Mouse (Mus musculus) adrenal gland, adult 2 months (tissue): ENCODE measurements around the gene Hs3st5. TPM values are rescaled to one million over a fixed set of nuclear protein-coding genes. Genes with fewer than 3 reads are reported as not detected.
A peak's percentile ranks its signal among the peaks of the same experiment; 100 is the strongest.

Experiments
- DNase-seq: peaks from one replicate; pipeline ENCODE4 v3.0.0; 2021
- polyA plus RNA-seq: library from polyadenylated mRNA; depleted of rRNA; stranded (reverse); fragments of >200 nt; gene quantifications from 2 replicates; pipeline ENCODE4 v1.2.3, GENCODE M21; 2012
- total RNA-seq, 2 experiments: library from RNA; stranded (reverse); gene quantifications; 2 replicates each; pipeline ENCODE4 v1.2.3; 2021

Gene Hs3st5
- total and polyA plus RNA-seq, 3 experiments = 0.32 to 0.66 (median 0.39) TPM

DNA sequence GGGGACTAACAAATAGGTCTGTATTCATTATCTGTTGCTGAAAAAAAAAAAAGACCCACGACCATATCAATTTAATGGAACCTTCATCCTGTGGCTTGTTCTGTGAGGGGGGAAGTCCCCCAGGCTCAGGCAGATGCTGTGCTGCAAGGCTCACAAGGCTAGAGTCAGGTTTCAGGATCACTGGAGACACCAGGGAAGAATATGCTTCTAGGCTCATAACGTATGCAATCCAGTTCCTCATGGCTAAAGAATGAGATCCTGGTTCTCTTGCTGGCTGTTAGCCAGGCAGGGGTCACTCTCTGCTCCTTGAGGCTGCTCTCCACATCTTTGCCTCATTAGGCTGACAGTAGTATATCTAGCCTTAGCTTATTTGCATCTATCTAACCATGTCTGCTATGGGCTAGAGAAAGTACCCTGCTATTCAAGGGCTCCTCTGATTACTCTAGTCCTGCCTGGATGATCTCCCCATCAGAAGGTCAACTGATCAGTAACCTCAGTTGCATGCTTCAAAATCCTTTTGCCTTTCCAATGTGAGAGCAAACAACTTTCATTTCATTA, 294.4 kb downstream of the Hs3st5 start:
- DNase-seq = no peak

DNA sequence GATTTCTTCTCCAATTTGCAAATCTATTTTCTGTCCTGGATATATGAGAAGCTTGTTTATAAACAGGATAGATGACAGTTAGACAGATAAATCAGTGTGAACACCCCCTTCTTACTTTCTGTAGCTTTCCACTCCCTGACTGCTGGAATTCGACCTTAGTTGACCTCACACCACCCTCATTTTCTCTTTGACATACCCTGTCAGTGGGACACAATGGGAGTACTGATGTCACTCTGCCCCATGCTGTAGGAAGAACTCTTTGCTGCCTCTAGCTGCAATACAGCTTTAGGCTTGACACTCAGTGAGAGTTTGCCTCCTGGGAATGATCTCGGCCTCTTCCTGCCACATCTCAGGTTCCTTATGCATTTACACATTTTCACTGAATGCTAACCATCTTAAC, 297.1 kb downstream of the Hs3st5 start:
- no peak for DNase-seq

DNA sequence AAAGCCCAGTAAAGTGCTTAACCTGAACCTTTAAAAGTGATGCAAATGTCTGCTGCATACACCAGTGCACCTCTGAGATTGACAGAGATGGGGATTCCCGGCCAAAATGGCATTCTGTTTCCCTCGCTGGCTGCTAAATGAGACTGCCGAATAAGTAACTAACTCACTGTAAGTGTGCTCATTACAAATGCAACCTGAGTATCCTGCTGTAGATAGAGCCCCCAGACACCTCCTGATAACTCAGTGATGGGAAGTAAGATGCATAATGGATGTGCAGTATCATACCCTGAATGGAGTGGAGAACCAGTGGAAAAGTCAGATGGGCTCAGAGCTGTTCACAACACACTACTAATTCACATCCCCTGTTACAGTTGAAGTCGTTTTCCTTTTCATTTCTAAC, 298.7 kb downstream of the Hs3st5 start:
- no peak for DNase-seq

DNA sequence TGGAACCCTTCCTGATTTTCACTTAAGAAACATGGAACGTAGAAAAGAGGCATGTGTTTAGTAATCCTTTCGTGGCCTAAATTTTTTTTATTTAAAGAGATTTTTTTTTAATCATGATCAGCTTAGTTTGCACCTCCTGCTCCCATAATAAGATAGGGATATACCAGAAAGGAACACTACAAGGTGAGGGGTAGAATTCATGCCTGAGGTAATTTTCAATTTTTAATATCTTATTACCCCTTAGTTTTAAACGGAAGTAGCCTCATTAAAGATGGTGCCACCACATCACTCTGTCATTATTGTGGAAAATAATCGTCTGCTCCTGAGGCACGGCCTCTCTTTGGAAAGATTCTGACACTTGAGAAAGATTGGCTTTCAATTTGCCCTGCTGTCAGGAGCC, 299.2 kb downstream of the Hs3st5 start:
- no peak for DNase-seq

DNA sequence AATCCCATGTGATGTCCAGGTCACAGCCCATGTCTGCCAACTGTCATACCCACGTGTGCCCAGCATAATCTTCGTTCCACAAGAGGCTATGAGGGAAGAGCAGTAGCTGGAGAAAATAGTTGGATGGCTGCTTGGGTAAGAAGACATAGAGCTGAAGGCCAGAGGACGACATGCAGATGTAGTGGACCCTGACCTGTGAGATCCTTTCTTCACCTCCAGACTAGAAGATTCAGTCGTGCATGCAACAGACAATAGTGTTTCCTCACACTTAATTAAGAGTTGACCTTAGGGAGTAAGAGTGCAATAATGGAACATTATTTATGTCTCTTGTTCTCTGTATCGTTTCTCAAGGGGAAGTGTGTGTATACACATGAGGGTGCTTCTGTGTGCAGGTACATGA, 300.4 kb downstream of the Hs3st5 start:
- no peak for DNase-seq

DNA sequence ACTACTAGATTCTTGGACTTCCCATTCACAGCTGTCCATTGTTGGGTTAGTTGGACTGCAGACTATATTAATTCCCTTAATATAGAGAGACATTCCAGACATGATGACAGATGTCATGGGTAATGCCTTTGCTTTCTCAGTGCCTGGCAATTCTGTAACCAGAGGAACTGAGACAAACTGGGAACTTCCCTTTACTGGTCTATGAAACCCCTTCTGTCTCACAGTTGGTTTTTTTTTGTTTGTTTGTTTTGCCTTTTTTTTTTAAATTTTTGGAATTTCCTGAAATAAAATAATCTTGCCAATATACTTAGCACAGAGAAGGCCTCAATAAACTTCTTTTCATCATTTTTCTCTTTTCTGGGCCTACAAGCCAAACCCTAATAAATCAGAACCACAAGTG, 312.3 kb downstream of the Hs3st5 start:
- no peak for DNase-seq

DNA sequence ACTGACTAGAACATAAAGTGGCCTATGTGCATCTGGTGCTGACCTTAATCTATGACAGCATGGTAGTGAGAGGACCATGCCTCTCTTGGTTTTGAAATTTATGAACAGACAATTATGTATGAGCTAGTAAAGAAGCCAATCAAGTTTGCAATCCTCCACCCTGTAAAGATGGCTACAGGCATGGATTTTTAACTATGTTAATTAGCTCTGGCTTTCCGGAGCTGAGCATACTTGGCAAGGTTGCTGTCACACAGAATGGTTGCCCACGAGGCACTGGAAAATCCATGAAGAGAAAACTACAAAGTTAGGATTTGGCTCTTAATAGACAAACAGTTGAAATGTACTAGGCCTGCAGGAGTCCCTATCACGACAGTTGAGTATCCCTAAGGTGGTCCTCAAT, 322.5 kb downstream of the Hs3st5 start:
- DNase-seq = no peak

DNA sequence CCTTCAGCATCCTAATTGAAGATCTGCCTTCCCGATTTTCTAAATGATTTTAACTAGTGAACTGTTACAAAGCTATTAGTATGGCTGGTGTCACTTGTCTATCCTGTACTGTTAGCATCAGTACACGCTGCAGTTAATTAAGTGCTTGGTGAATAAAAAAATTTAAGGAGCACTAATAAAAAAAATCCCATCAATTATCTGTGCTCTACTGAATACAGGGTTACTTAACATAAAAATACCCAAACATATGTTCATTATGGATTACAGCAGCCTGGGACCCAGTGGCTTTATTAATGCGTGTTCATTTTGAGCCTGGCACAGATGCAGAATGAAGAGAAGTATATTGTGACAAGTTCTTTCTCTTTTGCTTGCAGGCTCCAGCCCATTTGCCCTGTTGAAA, 325.6 kb downstream of the Hs3st5 start:
- DNase-seq = no peak

DNA sequence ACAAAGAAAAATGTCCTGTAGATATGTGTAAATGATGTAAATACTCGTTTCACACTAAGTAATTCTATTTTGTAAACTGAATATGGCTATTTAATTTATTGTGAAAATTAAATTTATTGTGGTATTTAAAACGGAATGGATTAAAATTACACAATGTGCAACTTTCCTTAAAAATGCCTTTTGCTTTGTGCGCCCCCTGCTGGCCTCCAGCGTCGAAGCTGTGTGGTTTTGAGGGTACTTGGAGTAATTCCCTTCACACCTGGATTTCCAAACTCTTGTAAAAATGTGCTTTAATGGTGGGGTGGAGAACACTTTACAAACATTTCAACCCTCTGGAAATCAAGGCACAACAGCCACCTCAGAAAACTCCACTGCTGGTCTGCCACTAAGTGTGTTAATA, 327.6 kb downstream of the Hs3st5 start:
- peak; percentile 4 for DNase-seq

DNA sequence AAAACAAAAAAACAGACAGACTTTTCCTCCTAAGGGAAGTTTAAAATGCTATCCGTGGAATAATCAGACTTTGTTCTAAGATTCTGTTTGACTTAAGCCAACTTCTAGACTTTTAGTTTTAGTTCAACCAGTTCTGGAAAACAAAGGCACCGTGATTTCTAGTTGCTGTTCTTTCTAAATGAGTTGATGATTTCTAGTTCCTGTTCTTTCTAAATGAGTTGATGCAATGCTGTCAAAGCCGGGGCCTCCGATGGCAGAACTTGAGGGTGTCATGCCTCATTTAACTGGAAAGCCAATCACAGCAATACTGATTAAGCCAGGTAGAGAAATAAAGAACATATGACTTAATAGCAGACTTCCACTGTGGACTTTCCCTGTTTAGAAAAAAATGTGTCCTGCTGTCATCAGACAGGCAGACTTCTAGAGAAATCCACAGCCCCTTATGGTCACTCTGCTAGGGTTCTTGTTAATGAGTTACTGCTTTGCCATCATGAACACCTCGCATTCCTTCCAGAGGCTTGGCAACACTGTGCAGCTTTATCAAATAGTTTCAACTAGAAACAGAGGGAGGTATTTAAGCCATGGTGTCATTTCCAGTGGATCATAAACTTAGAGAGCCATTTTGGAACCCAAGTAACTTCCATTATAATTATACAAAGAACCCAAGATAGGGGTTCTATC, 329.4 kb downstream of the Hs3st5 start:
- no peak for DNase-seq

DNA sequence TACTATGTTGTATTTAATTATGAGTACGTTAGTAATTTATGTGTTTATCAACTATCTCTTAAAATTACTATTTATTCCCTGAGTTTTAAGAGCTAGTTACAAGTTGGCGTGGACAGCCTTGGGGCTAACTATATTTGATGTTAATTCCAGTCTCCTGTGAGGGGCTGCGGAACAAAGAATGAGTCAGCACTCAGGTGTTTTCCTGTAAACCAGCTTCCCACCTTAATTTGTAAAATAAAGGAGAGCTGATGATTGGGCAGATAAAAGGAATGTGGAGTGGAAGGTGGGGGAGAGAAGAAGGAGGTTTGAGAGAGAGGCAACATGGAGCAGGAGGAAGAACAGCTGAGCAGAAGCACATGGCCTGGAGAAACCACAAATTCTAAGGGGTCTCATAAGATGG, 343.6 kb downstream of the Hs3st5 start:
- no peak for DNase-seq

DNA sequence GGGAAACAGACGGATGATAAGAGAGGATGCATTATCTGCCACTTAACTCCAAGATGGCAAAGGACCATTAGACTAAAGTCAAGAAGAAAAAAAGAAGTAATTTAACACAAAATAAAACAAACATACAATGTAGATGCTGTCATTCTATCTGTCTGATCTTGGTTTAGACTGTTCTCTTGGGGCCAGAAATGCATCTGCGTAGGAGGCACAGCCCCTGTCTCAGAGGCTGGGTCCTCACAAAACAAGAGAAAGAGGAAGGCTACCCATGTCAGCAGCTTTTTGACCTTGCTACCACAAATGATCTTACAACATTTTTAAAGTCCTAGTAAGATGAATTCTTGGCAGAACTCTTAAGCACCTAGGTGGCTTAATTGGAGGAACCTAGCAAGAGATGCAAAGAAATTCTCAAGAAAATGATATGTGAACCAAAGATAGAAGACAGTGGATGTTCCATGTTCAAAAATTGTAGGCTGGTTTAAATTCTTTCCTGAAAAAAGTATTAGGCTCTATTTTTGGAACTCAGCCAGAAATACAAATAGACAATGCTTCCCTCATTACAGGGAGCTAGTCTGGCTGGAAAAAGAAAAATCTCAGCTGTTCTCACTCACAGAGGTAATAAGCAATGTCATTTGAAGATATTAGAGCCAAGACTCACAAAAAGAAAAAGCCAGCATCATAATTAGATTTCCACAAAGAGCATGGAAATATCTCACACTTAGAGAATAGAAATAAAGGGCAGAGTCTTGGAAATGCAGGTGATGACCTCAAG, 355.7 kb downstream of the Hs3st5 start:
- DNase-seq = no peak
